Mouse (Mus musculus) heart, embryonic 15.5 days (tissue): ENCODE measurements around the gene Nppa. TPM values are rescaled to one million over a fixed set of nuclear protein-coding genes. Genes with fewer than 3 reads are reported as not detected.

ENCODE experiments used
- polyA plus RNA-seq: library from polyadenylated mRNA; unstranded; fragments of >200 nt; fragmentation: Nextera tagmentation; extraction: Ambion mirVana; gene quantifications from 2 replicates; pipeline ENCODE4 v1.2.1, GENCODE M21; 2015

Gene Nppa
- polyA plus RNA-seq, 1 experiment from 2014 or later: 3,881 TPM

Other genes starting within 250 kb of the Nppa start
- 8.4 and 9.0 TPM in 2 replicates for gene Zfp984, start 190.9 kb upstream of the Nppa start, polyA plus RNA-seq
- gene Zfp933, start 152.4 kb upstream of the Nppa start, polyA plus RNA-seq: 3.4 and 4.0 TPM in 2 replicates
- 24.1 and 33.0 TPM in 2 replicates for gene Miip, start 131.9 kb upstream of the Nppa start, polyA plus RNA-seq
- 10.0 and 10.2 TPM in 2 replicates for gene Fv1, start 131.7 kb upstream of the Nppa start, polyA plus RNA-seq
- gene Mfn2, start 96.0 kb upstream of the Nppa start, polyA plus RNA-seq: 141 and 144 TPM in 2 replicates
- gene Plod1, start 64.0 kb upstream of the Nppa start, polyA plus RNA-seq: 52.1 and 60.0 TPM in 2 replicates
- 12.1 and 17.6 TPM in 2 replicates for gene 2510039O18Rik, start 59.8 kb upstream of the Nppa start, polyA plus RNA-seq
- gene Nppb, start 14.9 kb upstream of the Nppa start, polyA plus RNA-seq: 130 and 171 TPM in 2 replicates
- gene Clcn6, start 38.1 kb downstream of the Nppa start, polyA plus RNA-seq: 6.6 and 7.7 TPM in 2 replicates
- gene Mthfr, start 38.4 kb downstream of the Nppa start, polyA plus RNA-seq: 11.2 and 16.1 TPM in 2 replicates
- gene Agtrap, start 87.3 kb downstream of the Nppa start, polyA plus RNA-seq: 15.8 and 18.7 TPM in 2 replicates
- 30.9 and 35.4 TPM in 2 replicates for gene Mad2l2, start 129.7 kb downstream of the Nppa start, polyA plus RNA-seq
- 0.15 TPM in 1 of 2 replicates, not detected in the other for gene Draxin, start 130.0 kb downstream of the Nppa start, polyA plus RNA-seq
- gene Fbxo6, start 151.4 kb downstream of the Nppa start, polyA plus RNA-seq: 18.8 and 19.7 TPM in 2 replicates
- gene Fbxo44, start 159.8 kb downstream of the Nppa start, polyA plus RNA-seq: 26.5 and 27.0 TPM in 2 replicates
- 0.59 and 1.5 TPM in 2 replicates for gene Fbxo2, start 159.9 kb downstream of the Nppa start, polyA plus RNA-seq